Mouse (Mus musculus): Measurements from ENCODE around the gene Trmt1l. TPM values are rescaled to one million over a fixed set of nuclear protein-coding genes. Genes with fewer than 3 reads are reported as not detected.
A peak's percentile ranks its signal among the peaks of the same experiment; 100 is the strongest.
"Not testable (repeated sequence)": the region's sequence is repeated elsewhere in the genome, so short reads cannot be mapped to it uniquely, and the experiment has no call there.

Trmt1l gene
- polyA plus RNA-seq, 1 experiment from 2014 or later = 50.3 TPM

GRCm38 (mm10) chr1:151464914-151465313, 36.6 kb downstream of the Trmt1l start:
- no peak for DNase-seq (ENCODE audit: low spot score)
- 36% methylated on average over 4 of the region's 4 CpGs for WGBS
- Histone ChIP-seq H3K27ac (no peak overlapping the region), H3K36me3 (peaks cover 43% of the 10 kb centered on the region), H3K9me3 (no peaks in the 10 kb centered on the region), H3K4me3 (no peak overlapping the region), H3K27me3 (ENCODE audit: insufficient read depth, poor library complexity, severe bottlenecking) (no peaks in the 10 kb centered on the region), H3K4me1 (no peaks in the 10 kb centered on the region)

GRCm38 (mm10) chr1:151466571-151466970, 38.2 kb downstream of the Trmt1l start:
- Histone ChIP-seq H3K27me3 (ENCODE audit: insufficient read depth, poor library complexity, severe bottlenecking) (no peaks in the 10 kb centered on the region), H3K4me1 (no peaks in the 10 kb centered on the region), H3K4me3 (no peak overlapping the region), H3K27ac (no peak overlapping the region), H3K9me3 (no peaks in the 10 kb centered on the region), H3K36me3 (peaks cover 44% of the 10 kb centered on the region)
- WGBS = 87% methylated on average over 4 of the region's 4 CpGs
- no peak for DNase-seq (ENCODE audit: low spot score)

- Histone ChIP-seq H3K27me3 (ENCODE audit: insufficient read depth, poor library complexity, severe bottlenecking) (no peaks in the 10 kb centered on the region), H3K27ac (no peak overlapping the region), H3K4me1 (no peaks in the 10 kb centered on the region), H3K4me3 (no peak overlapping the region), H3K9me3 (no peaks in the 10 kb centered on the region), H3K36me3 (peaks cover 85% of the 10 kb centered on the region)
- DNase-seq (ENCODE audit: low spot score) = no peak
- WGBS = 78% methylated on average over 7 of the region's 7 CpGs
These were observed 43.1 kb downstream of the Trmt1l start for GRCm38 (mm10) chr1:151471429-151471828.

GRCm38 (mm10) chr1:151472386-151472785, 44.0 kb downstream of the Trmt1l start:
- not testable (repeated sequence) for H3K9me3 ChIP-seq; H3K4me3 ChIP-seq; H3K27me3 ChIP-seq (ENCODE audit: insufficient read depth, poor library complexity, severe bottlenecking); H3K4me1 ChIP-seq; H3K27ac ChIP-seq; DNase-seq (ENCODE audit: low spot score)
- 89% methylated on average over 8 of the region's 8 CpGs for WGBS
- H3K36me3 ChIP-seq = peaks cover 86% of the 10 kb centered on the region

GRCm38 (mm10) chr1:151482497-151482896, 54.2 kb downstream of the Trmt1l start:
- Histone ChIP-seq H3K27me3 (ENCODE audit: insufficient read depth, poor library complexity, severe bottlenecking) (no peaks in the 10 kb centered on the region), H3K4me1 (peaks cover 4% of the 10 kb centered on the region; the same call in 1 of the 2 replicates), H3K4me3 (no peak overlapping the region), H3K27ac (no peak overlapping the region), H3K36me3 (peaks cover 25% of the 10 kb centered on the region; the same call in 1 of the 2 replicates), H3K9me3 (no peaks in the 10 kb centered on the region)
- no peak for DNase-seq (ENCODE audit: low spot score)
- 95% methylated on average over 1 of the region's 1 CpGs for WGBS

GRCm38 (mm10) chr1:151483568-151483967, 55.2 kb downstream of the Trmt1l start:
- H3K36me3 ChIP-seq = peaks cover 17% of the 10 kb centered on the region; the same call in 1 of the 2 replicates
- H3K4me3 ChIP-seq = no peak overlapping the region
- H3K4me1 ChIP-seq = peaks cover 4% of the 10 kb centered on the region; the same call in 1 of the 2 replicates
- H3K27ac ChIP-seq = no peak overlapping the region
- DNase-seq (ENCODE audit: low spot score) = no peak
- WGBS = 55% methylated on average over 1 of the region's 1 CpGs
- H3K27me3 ChIP-seq (ENCODE audit: insufficient read depth, poor library complexity, severe bottlenecking) = no peaks in the 10 kb centered on the region
- H3K9me3 ChIP-seq = no peaks in the 10 kb centered on the region

GRCm38 (mm10) chr1:151484754-151485153, 56.4 kb downstream of the Trmt1l start:
- WGBS = 50% methylated on average over 5 of the region's 5 CpGs
- Histone ChIP-seq H3K27me3 (ENCODE audit: insufficient read depth, poor library complexity, severe bottlenecking) (no peaks in the 10 kb centered on the region), H3K36me3 (peaks cover 17% of the 10 kb centered on the region; the same call in 1 of the 2 replicates)

GRCm38 (mm10) chr1:151489806-151490205, 61.5 kb downstream of the Trmt1l start:
- no peak overlapping the region for H3K27ac ChIP-seq
- 71% methylated on average over 6 of the region's 6 CpGs for WGBS
- H3K9me3 ChIP-seq = no peaks in the 10 kb centered on the region
- peaks cover 25% of the 10 kb centered on the region for H3K4me1 ChIP-seq
- H3K36me3 ChIP-seq = peaks cover 4% of the 10 kb centered on the region; the same call in 1 of the 2 replicates
- no peak overlapping the region for H3K4me3 ChIP-seq
- H3K27me3 ChIP-seq (ENCODE audit: insufficient read depth, poor library complexity, severe bottlenecking) = no peaks in the 10 kb centered on the region
- DNase-seq (ENCODE audit: low spot score) = no peak

More at GRCm38 (mm10) chr1:151484754-151485153, 56.4 kb downstream of the Trmt1l start:
- H3K4me3 ChIP-seq = no peak overlapping the region
- no peak for DNase-seq (ENCODE audit: low spot score)
- no peaks in the 10 kb centered on the region for H3K9me3 ChIP-seq
- H3K27ac ChIP-seq = no peak overlapping the region
- H3K4me1 ChIP-seq = peaks cover 4% of the 10 kb centered on the region; the same call in 1 of the 2 replicates

GRCm38 (mm10) chr1:151492419-151492818, 64.1 kb downstream of the Trmt1l start:
- H3K27me3 ChIP-seq (ENCODE audit: insufficient read depth, poor library complexity, severe bottlenecking) = no peaks in the 10 kb centered on the region
- no peaks in the 10 kb centered on the region for H3K9me3 ChIP-seq
- H3K27ac ChIP-seq = no peak overlapping the region
- H3K36me3 ChIP-seq = no peaks in the 10 kb centered on the region
- WGBS = 33% methylated on average over 1 of the region's 1 CpGs
- no peak overlapping the region for H3K4me3 ChIP-seq
- peaks cover 46% of the 10 kb centered on the region for H3K4me1 ChIP-seq
- DNase-seq (ENCODE audit: low spot score) = no peak

GRCm38 (mm10) chr1:151493826-151494225, 65.5 kb downstream of the Trmt1l start:
- H3K27ac ChIP-seq = no peak overlapping the region
- DNase-seq (ENCODE audit: low spot score) = no peak
- H3K9me3 ChIP-seq = no peaks in the 10 kb centered on the region
- H3K4me3 ChIP-seq = no peak overlapping the region
- peaks cover 55% of the 10 kb centered on the region for H3K4me1 ChIP-seq
- no peaks in the 10 kb centered on the region for H3K27me3 ChIP-seq (ENCODE audit: insufficient read depth, poor library complexity, severe bottlenecking)
- no peaks in the 10 kb centered on the region for H3K36me3 ChIP-seq

- 87% methylated on average over 6 of the region's 6 CpGs for WGBS
- no peaks in the 10 kb centered on the region for H3K9me3 ChIP-seq
- peaks cover 58% of the 10 kb centered on the region for H3K4me1 ChIP-seq
- no peaks in the 10 kb centered on the region for H3K36me3 ChIP-seq
- H3K4me3 ChIP-seq = no peak overlapping the region
- H3K27ac ChIP-seq = no peak overlapping the region
- no peaks in the 10 kb centered on the region for H3K27me3 ChIP-seq (ENCODE audit: insufficient read depth, poor library complexity, severe bottlenecking)
- DNase-seq (ENCODE audit: low spot score) = no peak
These were observed 66.4 kb downstream of the Trmt1l start for GRCm38 (mm10) chr1:151494711-151495110.

GRCm38 (mm10) chr1:151495635-151496285, 67.4 kb downstream of the Trmt1l start:
- WGBS = 69% methylated on average over 2 of the region's 2 CpGs
- H3K27me3 ChIP-seq (ENCODE audit: insufficient read depth, poor library complexity, severe bottlenecking) = no peaks in the 10 kb centered on the region
- peaks cover 53% of the 10 kb centered on the region for H3K4me1 ChIP-seq
- H3K9me3 ChIP-seq = no peaks in the 10 kb centered on the region
- H3K27ac ChIP-seq = no peak overlapping the region
- no peak for DNase-seq (ENCODE audit: low spot score)
- H3K36me3 ChIP-seq = no peaks in the 10 kb centered on the region
- no peak overlapping the region for H3K4me3 ChIP-seq

GRCm38 (mm10) chr1:151497028-151497427, 68.7 kb downstream of the Trmt1l start:
- peaks cover 48% of the 10 kb centered on the region for H3K4me1 ChIP-seq
- DNase-seq (ENCODE audit: low spot score) = peak; percentile 79
- no peak overlapping the region for H3K27ac ChIP-seq

GRCm38 (mm10) chr1:151497942-151498341, 69.6 kb downstream of the Trmt1l start:
- no peak for DNase-seq (ENCODE audit: low spot score)
- peaks cover 48% of the 10 kb centered on the region for H3K4me1 ChIP-seq
- no peaks in the 10 kb centered on the region for H3K36me3 ChIP-seq
- H3K27me3 ChIP-seq (ENCODE audit: insufficient read depth, poor library complexity, severe bottlenecking) = no peaks in the 10 kb centered on the region
- no peaks in the 10 kb centered on the region for H3K9me3 ChIP-seq
- H3K27ac ChIP-seq = no peak overlapping the region
- H3K4me3 ChIP-seq = no peak overlapping the region
- 78% methylated on average over 2 of the region's 2 CpGs for WGBS

More at GRCm38 (mm10) chr1:151497028-151497427, 68.7 kb downstream of the Trmt1l start:
- H3K27me3 ChIP-seq (ENCODE audit: insufficient read depth, poor library complexity, severe bottlenecking) = no peaks in the 10 kb centered on the region
- no peaks in the 10 kb centered on the region for H3K9me3 ChIP-seq
- H3K4me3 ChIP-seq = no peak overlapping the region
- no peaks in the 10 kb centered on the region for H3K36me3 ChIP-seq
- WGBS = 79% methylated on average over 8 of the region's 8 CpGs

Measured in heart, embryonic 10.5 days (tissue).